Mouse (Mus musculus): ENCODE data around the gene Lhpp.

GRCm38 (mm10) chr7:132572738-132573137, 37.7 kb upstream of the Lhpp start:
- TF ChIP-seq POLR2A (IDR thresholded peaks at IDR 0.05; ENCODE audit: insufficient read length, low read depth): no peak
- no peak for TF ChIP-seq MAX (IDR thresholded peaks at IDR 0.05; ENCODE audit: low read depth)
- no peak for TF ChIP-seq CEBPB (IDR thresholded peaks at IDR 0.05; ENCODE audit: insufficient read depth, poor library complexity, severe bottlenecking)
- TF ChIP-seq POLR2AphosphoS2 (IDR thresholded peaks at IDR 0.05; ENCODE audit: insufficient read length, low read depth): no peak
- no peak for TF ChIP-seq TCF12 (IDR thresholded peaks at IDR 0.05; ENCODE audit: insufficient read depth, poor library complexity, severe bottlenecking)
- TF ChIP-seq E2F4 (IDR thresholded peaks at IDR 0.05; ENCODE audit: insufficient read depth): no peak
- no peak for TF ChIP-seq REST (IDR thresholded peaks at IDR 0.05; ENCODE audit: insufficient read depth, insufficient read length)

Measured in myocyte (in vitro differentiated cells).